ENCODE assay signal across 8 mouse cellular contexts in the genomic region with DNA sequence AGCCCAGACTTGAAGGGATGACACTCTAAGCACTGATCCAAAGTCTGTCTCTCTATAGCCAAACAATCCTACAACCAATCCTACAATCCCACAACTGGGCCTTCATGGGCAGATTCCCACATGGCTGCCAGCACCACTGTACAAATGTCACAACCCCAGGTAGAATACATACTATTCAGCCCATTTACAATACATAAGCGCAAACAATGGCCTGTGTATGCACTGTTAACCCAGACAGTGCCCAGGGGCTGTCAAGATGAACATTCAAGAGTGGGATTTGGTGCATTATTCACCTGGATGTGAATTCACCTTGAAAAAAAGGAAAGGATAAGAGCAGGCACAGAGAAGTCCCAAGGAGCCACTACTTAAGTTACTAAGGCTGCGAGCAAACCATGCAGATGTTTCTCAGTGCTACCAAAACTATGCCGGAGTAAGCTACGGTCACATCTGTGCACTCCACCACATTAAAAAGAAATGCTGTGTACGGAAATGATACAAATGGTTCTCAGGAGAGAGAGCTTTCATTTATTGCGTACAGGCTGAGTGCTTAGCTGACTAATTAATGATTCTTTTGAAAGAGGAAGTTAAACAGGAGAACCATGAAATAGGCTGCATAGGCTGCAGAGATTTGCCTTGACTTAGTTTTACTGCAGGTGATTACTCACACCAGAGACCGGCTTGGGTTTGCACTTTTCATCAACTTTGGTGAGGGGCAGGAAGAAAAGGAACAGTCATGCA.
A peak's percentile ranks its signal among the peaks of the same experiment; 100 is the strongest.
DNase-seq lines count a peak whose midpoint lies in the region; ATAC-seq lines count a peak whose summit lies in the region.
"Had no signal": no experiment of that assay in that cellular context is flagged by ENCODE, and none has a peak within 500 bp of the region (broad histone marks: within the 10 kb centered on the region; RNA-seq: fewer than 3 reads in every experiment).

No protein-coding gene starts in this region.

- ATAC-seq in hematopoietic stem cell, adult 5-6 weeks (replicated peaks in 1 of 2; ENCODE audit: insufficient read depth in 1 of 2, low FRiP score in 2 of 2, low TSS enrichment in 1 of 2, low read depth in 1 of 2, poor library complexity in 2 of 2, severe bottlenecking in 2 of 2) = peak; percentile 76 to 77

- peak; percentile 36 for DNase-seq in kidney, adult 9 months
- DNase-seq in kidney, postnatal 25 days = no peak
- peak; percentile 64 for DNase-seq in T-cell, adult 2 months (ENCODE audit: low spot score)
- peak; percentile 74 for DNase-seq in naive thymus-derived CD4-positive, alpha-beta T cell, adult 2 months (ENCODE audit: low read depth)
- DNase-seq in layer of hippocampus, adult 8-10 months (ENCODE audit: low spot score in 2 of 2) = no peak
- no peak for DNase-seq in embryo, embryonic 10.5 days (ENCODE audit: low spot score)
- DNase-seq: cerebellum, postnatal 10 days had no signal

Comparison
In these comparisons a context has a peak if more than half of its experiments do, and no peak if none do; other contexts are left out.
1. DNase-seq: peak in kidney, adult 9 months (single experiment), T-cell, adult 2 months (single experiment) and naive thymus-derived CD4-positive, alpha-beta T cell, adult 2 months (single experiment); none in kidney, postnatal 25 days (0 of 2), layer of hippocampus, adult 8-10 months (0 of 2) and embryo, embryonic 10.5 days (single experiment).